Mouse (Mus musculus): ENCODE data around the gene Snx29. TPM values are rescaled to one million over a fixed set of nuclear protein-coding genes. Genes with fewer than 3 reads are reported as not detected.
"Not testable (repeated sequence)": the region's sequence is repeated elsewhere in the genome, so short reads cannot be mapped to it uniquely, and the experiment has no call there.

Gene Snx29
- polyA plus RNA-seq (2016; fragmentation: Nextera tagmentation; extraction: Ambion mirVana): 10.7 and 12.1 TPM in 2 replicates

DNA sequence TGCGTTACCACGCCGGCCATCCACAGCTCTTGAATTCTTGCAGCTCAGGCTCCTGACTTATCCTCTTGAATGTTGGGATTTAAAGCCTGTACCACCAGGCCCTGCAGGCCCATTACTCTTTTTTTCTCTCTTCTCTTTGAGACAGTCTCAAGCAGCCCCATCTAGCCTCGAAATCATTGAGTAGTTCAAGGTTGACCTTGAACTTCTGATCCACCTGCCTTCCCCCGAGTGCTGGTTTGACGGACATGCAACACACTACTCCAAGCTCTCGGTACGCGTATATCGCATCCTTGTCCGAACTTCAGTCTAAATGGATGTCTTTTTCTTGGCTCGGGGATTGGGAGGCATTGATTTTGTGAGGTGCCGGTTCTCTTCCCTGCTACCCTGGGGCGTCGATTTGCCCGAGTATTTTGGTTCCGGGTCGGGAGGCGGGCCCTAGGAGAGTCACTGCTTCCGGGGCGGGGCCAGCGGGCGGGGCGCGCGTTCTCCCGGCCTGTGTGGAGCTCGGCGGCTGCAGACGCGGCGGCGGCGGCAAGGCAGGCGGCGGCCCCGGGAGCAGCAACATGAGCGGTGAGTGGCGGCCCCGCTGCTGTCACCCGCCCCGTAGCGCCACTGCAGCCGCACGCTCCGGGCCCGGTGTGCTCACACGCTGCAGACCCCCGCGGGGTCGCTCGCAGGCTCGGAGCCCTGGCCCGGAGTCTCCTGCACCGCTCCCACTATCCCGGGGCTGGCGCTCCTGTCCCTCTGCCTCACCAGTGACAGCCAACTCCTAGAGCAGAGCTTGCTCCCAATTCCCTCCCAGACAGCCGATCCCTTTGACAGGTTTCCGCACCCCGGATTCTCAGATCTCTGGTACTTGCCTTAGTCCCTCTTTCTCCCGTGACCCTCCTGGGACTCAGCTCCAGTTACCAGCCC lies at the start of gene Snx29:
Snx29 (plus strand) TSS at position 500 of the 915 bp plus-strand sequence.
- DNase-seq (ENCODE audit: low spot score): peak; percentile 97
- no peaks in the 10 kb centered on the region for H3K27me3 ChIP-seq (replicated peaks; ENCODE audit: low read depth, poor library complexity, severe bottlenecking)
- 4% methylated on average over 61 of the region's 61 CpGs for WGBS
- peaks cover 19% of the 10 kb centered on the region for H3K4me1 ChIP-seq
- no peaks in the 10 kb centered on the region for H3K9me3 ChIP-seq
- H3K27ac ChIP-seq (replicated peaks): peak within 1 kb of the TSS; percentile 86
- H3K4me3 ChIP-seq: peak within 1 kb of the TSS; percentile 87
- H3K36me3 ChIP-seq (replicated peaks): no peaks in the 10 kb centered on the region

DNA sequence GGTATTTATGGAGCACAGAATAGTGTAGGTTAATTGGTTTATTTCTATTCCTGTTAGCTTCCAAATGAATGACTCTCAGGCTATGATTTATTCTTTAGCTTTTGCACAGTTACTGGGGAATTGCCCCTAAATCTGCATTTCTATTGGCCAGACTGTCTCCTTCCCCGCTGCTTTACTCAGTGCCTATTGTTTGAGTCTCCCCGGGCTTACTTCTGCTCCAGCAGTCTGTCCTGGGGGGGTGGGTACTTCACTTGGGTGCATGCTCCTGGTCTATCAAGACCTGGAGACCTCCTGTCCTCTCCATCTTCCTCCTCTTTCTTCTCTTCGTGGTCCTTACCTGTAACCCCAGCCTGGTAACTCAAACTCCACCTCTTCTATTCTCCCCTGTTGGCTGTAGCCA lies 45.8 kb upstream of the Snx29 start:
- Histone ChIP-seq H3K27ac (replicated peaks) (no peak overlapping the region), H3K27me3 (replicated peaks; ENCODE audit: low read depth, poor library complexity, severe bottlenecking) (no peaks in the 10 kb centered on the region), H3K4me3 (no peak overlapping the region), H3K36me3 (replicated peaks) (no peaks in the 10 kb centered on the region), H3K4me1 (0 out of 2 replicates have a peak, but pooled peaks cover 4% of the 10 kb centered on the region), H3K9me3 (no peaks in the 10 kb centered on the region)
- no peak for DNase-seq (ENCODE audit: low spot score)
- 66% methylated on average over 3 of the region's 3 CpGs for WGBS

GRCm38 (mm10) chr16:11278778-11279177 lies 43.9 kb upstream of the Snx29 start:
- Histone ChIP-seq H3K27me3 (replicated peaks; ENCODE audit: low read depth, poor library complexity, severe bottlenecking) (no peaks in the 10 kb centered on the region), H3K4me1 (no peaks in the 10 kb centered on the region), H3K4me3 (no peak overlapping the region), H3K9me3 (no peaks in the 10 kb centered on the region), H3K36me3 (replicated peaks) (no peaks in the 10 kb centered on the region), H3K27ac (replicated peaks) (no peak overlapping the region)
- DNase-seq (ENCODE audit: low spot score): no peak
- 79% methylated on average over 6 of the region's 6 CpGs for WGBS

DNA sequence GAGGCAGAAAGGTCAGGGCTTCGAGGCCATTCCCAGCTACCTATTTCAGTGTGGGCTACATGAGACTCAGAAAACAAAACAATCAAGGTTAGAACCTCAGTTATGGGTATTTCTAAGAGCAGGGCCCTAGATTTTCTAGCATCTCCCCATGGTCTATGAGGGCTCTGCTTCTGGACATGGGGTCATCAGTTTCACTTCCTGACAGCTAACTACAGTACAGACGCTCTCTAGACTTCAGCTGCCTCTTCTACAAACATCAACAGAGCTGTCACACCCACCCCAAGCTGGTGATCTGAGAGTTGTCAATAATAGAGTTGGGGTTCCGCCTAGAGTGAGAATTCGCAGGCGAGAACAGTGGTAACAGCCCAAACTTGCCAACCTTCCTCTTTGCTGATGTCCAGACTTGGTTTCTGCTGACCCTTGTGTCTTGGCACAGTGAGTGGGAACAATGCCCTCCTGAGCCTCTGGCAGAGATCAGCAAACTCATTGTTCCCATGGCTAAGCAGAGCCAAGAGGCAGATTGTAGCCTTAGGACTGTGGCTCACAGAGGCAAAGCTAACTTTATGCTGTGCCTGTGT lies 40.0 kb upstream of the Snx29 start:
- no peak overlapping the region for H3K27ac ChIP-seq (replicated peaks)
- no peaks in the 10 kb centered on the region for H3K9me3 ChIP-seq
- no peak for DNase-seq (ENCODE audit: low spot score)
- 83% methylated on average over 5 of the region's 5 CpGs for whole genome bisulfite sequencing
- no peak overlapping the region for H3K4me3 ChIP-seq
- no peaks in the 10 kb centered on the region for H3K36me3 ChIP-seq (replicated peaks)
- H3K27me3 ChIP-seq (replicated peaks; ENCODE audit: low read depth, poor library complexity, severe bottlenecking): no peaks in the 10 kb centered on the region
- no peaks in the 10 kb centered on the region for H3K4me1 ChIP-seq

GRCm38 (mm10) chr16:11284881-11285280 lies 37.8 kb upstream of the Snx29 start:
- WGBS: 92% methylated on average over 2 of the region's 2 CpGs
- H3K27ac ChIP-seq (replicated peaks): no peak overlapping the region
- no peaks in the 10 kb centered on the region for H3K4me1 ChIP-seq
- peaks cover 11% of the 10 kb centered on the region; the same call in 1 of the 2 replicates for H3K9me3 ChIP-seq
- no peak for DNase-seq (ENCODE audit: low spot score)
- H3K4me3 ChIP-seq: no peak overlapping the region
- no peaks in the 10 kb centered on the region for H3K27me3 ChIP-seq (replicated peaks; ENCODE audit: low read depth, poor library complexity, severe bottlenecking)
- no peaks in the 10 kb centered on the region for H3K36me3 ChIP-seq (replicated peaks)

DNA sequence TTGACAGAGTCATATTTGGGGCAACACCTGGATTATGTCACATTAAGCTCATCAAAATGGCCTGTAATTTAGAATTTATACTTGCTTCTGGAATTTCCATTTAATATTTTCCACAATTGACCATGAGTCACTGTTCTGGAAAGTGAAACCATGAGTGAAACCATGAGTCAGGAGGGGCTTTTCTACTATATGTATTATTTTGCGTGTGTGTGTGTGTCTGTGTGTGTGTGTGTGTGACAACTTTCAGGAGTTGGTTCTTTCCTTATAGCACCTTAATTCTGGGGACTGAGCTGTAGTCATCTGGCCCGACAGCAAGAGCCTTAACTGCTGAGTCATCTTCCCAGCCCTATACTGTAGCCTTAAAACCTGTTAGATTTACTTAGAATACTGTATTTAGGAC lies 36.8 kb upstream of the Snx29 start:
- DNase-seq (ENCODE audit: low spot score): no peak
- Histone ChIP-seq H3K27ac (replicated peaks) (no peak overlapping the region), H3K4me1 (no peaks in the 10 kb centered on the region), H3K27me3 (replicated peaks; ENCODE audit: low read depth, poor library complexity, severe bottlenecking) (no peaks in the 10 kb centered on the region), H3K4me3 (no peak overlapping the region), H3K9me3 (peaks cover 18% of the 10 kb centered on the region), H3K36me3 (replicated peaks) (no peaks in the 10 kb centered on the region)
- WGBS: 89% methylated on average over 2 of the region's 2 CpGs

DNA sequence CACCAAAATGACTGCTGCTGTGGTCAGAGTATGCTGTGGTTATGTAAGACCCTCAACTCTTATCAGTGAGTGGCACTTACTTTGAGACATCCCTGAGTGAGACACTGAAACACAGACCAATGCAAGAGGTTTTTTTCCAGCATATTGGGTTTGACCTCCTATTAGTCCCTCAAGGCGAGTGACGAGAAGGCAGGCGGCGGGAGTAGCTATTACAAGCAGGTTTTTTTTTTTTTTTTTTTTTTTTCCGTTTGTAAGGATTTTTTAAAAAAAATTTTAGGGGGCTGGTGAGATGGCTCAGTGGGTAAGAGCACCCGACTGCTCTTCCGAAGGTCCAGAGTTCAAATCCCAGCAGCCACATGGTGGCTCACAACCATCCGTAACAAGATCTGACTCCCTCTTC lies 33.8 kb upstream of the Snx29 start:
- H3K27me3 ChIP-seq (replicated peaks; ENCODE audit: low read depth, poor library complexity, severe bottlenecking); H3K4me1 ChIP-seq; H3K27ac ChIP-seq (replicated peaks); H3K36me3 ChIP-seq (replicated peaks); H3K4me3 ChIP-seq; DNase-seq (ENCODE audit: low spot score): not testable (repeated sequence)
- peaks cover 18% of the 10 kb centered on the region for H3K9me3 ChIP-seq
- 90% methylated on average over 8 of the region's 8 CpGs for WGBS

DNA sequence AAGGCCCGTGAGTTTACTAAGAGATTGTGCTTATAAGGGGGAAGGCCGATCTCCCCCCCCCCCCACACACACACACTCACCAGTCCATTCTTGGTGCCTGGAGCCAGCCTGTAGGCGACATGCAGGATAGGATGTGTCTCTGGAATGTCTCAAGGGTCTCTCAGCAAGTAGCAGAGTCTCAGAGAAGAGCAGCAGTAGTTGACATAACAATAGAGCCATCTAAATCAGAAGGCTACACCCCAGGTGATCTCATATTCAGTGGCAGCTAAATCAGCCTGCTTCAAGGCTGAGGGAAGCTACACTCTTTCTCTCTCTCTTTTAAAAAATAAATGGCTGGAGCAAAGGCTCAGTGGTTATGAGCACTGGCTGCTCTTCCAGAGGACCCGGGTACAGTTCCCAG lies 27.1 kb upstream of the Snx29 start:
- H3K4me3 ChIP-seq; H3K27me3 ChIP-seq (replicated peaks; ENCODE audit: low read depth, poor library complexity, severe bottlenecking); H3K9me3 ChIP-seq; H3K36me3 ChIP-seq (replicated peaks); DNase-seq (ENCODE audit: low spot score); H3K27ac ChIP-seq (replicated peaks); H3K4me1 ChIP-seq: not testable (repeated sequence)
- 76% methylated on average over 4 of the region's 4 CpGs for WGBS

DNA sequence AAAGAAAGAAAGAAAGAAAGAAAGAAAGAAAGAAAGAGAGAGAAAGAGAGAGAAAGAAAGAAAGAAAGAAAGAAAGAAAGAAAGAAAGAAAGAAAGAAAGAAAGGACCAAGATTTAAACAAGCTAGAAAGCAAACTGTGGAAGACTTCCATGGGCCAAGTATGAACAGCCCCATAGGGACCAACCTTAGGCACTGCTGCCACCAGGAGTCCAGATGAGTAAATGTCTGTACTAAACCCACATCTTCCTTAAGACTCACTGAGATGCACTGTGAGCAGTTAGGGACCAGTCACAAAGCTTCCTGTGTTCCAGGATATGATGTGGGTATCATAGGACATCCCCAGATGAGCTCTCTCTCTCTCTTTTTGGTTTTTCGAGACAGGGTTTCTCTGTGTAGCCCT lies 25.0 kb upstream of the Snx29 start:
- H3K27me3 ChIP-seq (replicated peaks; ENCODE audit: low read depth, poor library complexity, severe bottlenecking); H3K9me3 ChIP-seq; DNase-seq (ENCODE audit: low spot score); H3K4me1 ChIP-seq; H3K27ac ChIP-seq (replicated peaks); H3K36me3 ChIP-seq (replicated peaks); H3K4me3 ChIP-seq: not testable (repeated sequence)
- WGBS: 57% methylated on average over 1 of the region's 1 CpGs

GRCm38 (mm10) chr16:11303741-11304140 lies 19.0 kb upstream of the Snx29 start:
- Histone ChIP-seq H3K27ac (replicated peaks) (no peak overlapping the region), H3K4me3 (no peak overlapping the region), H3K27me3 (replicated peaks; ENCODE audit: low read depth, poor library complexity, severe bottlenecking) (no peaks in the 10 kb centered on the region), H3K9me3 (no peaks in the 10 kb centered on the region), H3K4me1 (no peaks in the 10 kb centered on the region), H3K36me3 (replicated peaks) (no peaks in the 10 kb centered on the region)
- no peak for DNase-seq (ENCODE audit: low spot score)

GRCm38 (mm10) chr16:11305531-11305930 lies 17.2 kb upstream of the Snx29 start:
- no peaks in the 10 kb centered on the region for H3K36me3 ChIP-seq (replicated peaks)
- H3K4me3 ChIP-seq: no peak overlapping the region
- no peak overlapping the region for H3K27ac ChIP-seq (replicated peaks)
- H3K4me1 ChIP-seq: no peaks in the 10 kb centered on the region
- WGBS: 78% methylated on average over 2 of the region's 2 CpGs
- no peaks in the 10 kb centered on the region for H3K27me3 ChIP-seq (replicated peaks; ENCODE audit: low read depth, poor library complexity, severe bottlenecking)
- no peaks in the 10 kb centered on the region for H3K9me3 ChIP-seq
- DNase-seq (ENCODE audit: low spot score): no peak

- Histone ChIP-seq H3K27ac (replicated peaks) (no peak within 1 kb of the TSS), H3K9me3 (no peaks in the 10 kb centered on the region), H3K4me1 (peaks cover 11% of the 10 kb centered on the region), H3K4me3 (no peak within 1 kb of the TSS), H3K36me3 (replicated peaks) (no peaks in the 10 kb centered on the region), H3K27me3 (replicated peaks; ENCODE audit: low read depth, poor library complexity, severe bottlenecking) (no peaks in the 10 kb centered on the region)
- no peak for DNase-seq (ENCODE audit: low spot score)
- 71% methylated on average over 7 of the region's 7 CpGs for WGBS
Observed at GRCm38 (mm10) chr16:11313512-11313911, 9.2 kb upstream of the Snx29 start, which contains the start of gene Tnfrsf17. Tnfrsf17 (plus strand) TSS chr16:11313812.

DNA sequence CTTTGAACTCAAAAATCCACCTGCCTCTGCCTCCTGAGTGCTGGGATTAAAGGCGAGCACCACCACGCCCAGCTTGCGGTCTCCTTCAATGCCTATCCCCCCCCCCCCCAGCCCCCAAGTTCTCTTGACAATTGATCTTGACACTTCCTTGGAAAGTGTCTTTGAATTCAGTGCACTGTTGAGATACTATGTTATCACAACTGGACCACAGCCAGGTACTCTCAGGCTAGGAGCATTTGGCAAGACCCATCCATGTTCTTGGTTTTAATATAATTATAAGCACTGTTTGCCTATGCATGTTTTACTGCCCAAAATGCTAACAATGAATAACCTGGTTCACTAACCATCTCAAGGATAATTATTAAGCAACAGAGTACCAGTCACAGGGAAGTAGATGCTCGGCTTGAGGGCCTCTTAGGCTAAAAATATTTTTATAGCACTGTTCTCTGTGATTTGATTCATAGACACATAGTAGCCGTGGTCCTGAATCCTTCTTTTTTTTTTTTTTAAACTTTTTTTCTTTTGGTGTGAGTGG lies 6.9 kb upstream of the Snx29 start:
- H3K9me3 ChIP-seq: no peaks in the 10 kb centered on the region
- H3K27me3 ChIP-seq (replicated peaks; ENCODE audit: low read depth, poor library complexity, severe bottlenecking): no peaks in the 10 kb centered on the region
- DNase-seq (ENCODE audit: low spot score): no peak
- peaks cover 11% of the 10 kb centered on the region for H3K4me1 ChIP-seq
- no peak overlapping the region for H3K27ac ChIP-seq (replicated peaks)
- WGBS: 91% methylated on average over 5 of the region's 5 CpGs
- no peak overlapping the region for H3K4me3 ChIP-seq
- no peaks in the 10 kb centered on the region for H3K36me3 ChIP-seq (replicated peaks)

Data from embryonic facial prominence, embryonic 10.5 days (tissue).